Mouse (Mus musculus): ENCODE measurements around the gene Lag3. TPM values are rescaled to one million over a fixed set of nuclear protein-coding genes. Genes with fewer than 3 reads are reported as not detected.
"Not testable (repeated sequence)": the region's sequence is repeated elsewhere in the genome, so short reads cannot be mapped to it uniquely, and the experiment has no call there.

The Lag3 gene
- total RNA-seq, 2 experiments from 2014 or later = 0.51 TPM; not detected in 1

- DNase-seq = no peak
These were observed 11.3 kb downstream of the Lag3 start for GRCm38 (mm10) chr6:124900056-124900800.

GRCm38 (mm10) chr6:124898359-124898758 lies 13.1 kb downstream of the Lag3 start:
- DNase-seq = no peak

- DNase-seq = not testable (repeated sequence)
These were observed 17.4 kb downstream of the Lag3 start for GRCm38 (mm10) chr6:124894113-124894512.

GRCm38 (mm10) chr6:124890997-124891396 lies 20.5 kb downstream of the Lag3 start:
- no peak for DNase-seq

GRCm38 (mm10) chr6:124888555-124889125 lies 22.9 kb downstream of the Lag3 start:
- DNase-seq = no peak

- DNase-seq = no peak
These were observed 23.5 kb downstream of the Lag3 start, which contains the start of gene Cd4 for GRCm38 (mm10) chr6:124887986-124888385. Gene Cd4 (minus strand): TSS chr6:124888221.

- no peak for DNase-seq
These were observed 25.5 kb downstream of the Lag3 start for GRCm38 (mm10) chr6:124885956-124886381.

GRCm38 (mm10) chr6:124884714-124885500 lies 26.6 kb downstream of the Lag3 start:
- no peak for DNase-seq

GRCm38 (mm10) chr6:124883351-124883750 lies 28.2 kb downstream of the Lag3 start:
- DNase-seq = no peak

GRCm38 (mm10) chr6:124881821-124882220 lies 29.7 kb downstream of the Lag3 start:
- no peak for DNase-seq

GRCm38 (mm10) chr6:124879390-124879789 lies 32.1 kb downstream of the Lag3 start:
- DNase-seq = no peak

GRCm38 (mm10) chr6:124874348-124874747 lies 37.2 kb downstream of the Lag3 start:
- no peak for DNase-seq

GRCm38 (mm10) chr6:124866560-124866959 lies 44.9 kb downstream of the Lag3 start:
- DNase-seq = no peak

- no peak for DNase-seq
These were observed 45.6 kb downstream of the Lag3 start for GRCm38 (mm10) chr6:124865766-124866362.

GRCm38 (mm10) chr6:124863658-124864298 lies 47.7 kb downstream of the Lag3 start, which contains the start of gene Gpr162:
Gene Gpr162 (minus strand): TSS chr6:124863983.
- DNase-seq = peak; percentile 56

GRCm38 (mm10) chr6:124863125-124863657 lies 48.3 kb downstream of the Lag3 start:
- DNase-seq = no peak

GRCm38 (mm10) chr6:124862406-124863124 lies 48.9 kb downstream of the Lag3 start:
- DNase-seq = no peak

GRCm38 (mm10) chr6:124861802-124862201 lies 49.7 kb downstream of the Lag3 start:
- no peak for DNase-seq

GRCm38 (mm10) chr6:124861266-124861665 lies 50.2 kb downstream of the Lag3 start:
- no peak for DNase-seq

GRCm38 (mm10) chr6:124860511-124860910 lies 51.0 kb downstream of the Lag3 start:
- DNase-seq = no peak

- DNase-seq = peak; percentile 77
These were observed 51.8 kb downstream of the Lag3 start for GRCm38 (mm10) chr6:124859725-124860124.
